Mouse (Mus musculus) MEL (cell line): ENCODE measurements around the gene Coasy. TPM values are rescaled to one million over a fixed set of nuclear protein-coding genes. Genes with fewer than 3 reads are reported as not detected.
A peak's percentile ranks its signal among the peaks of the same experiment; 100 is the strongest.

Source experiments
- DNase-seq: peaks from one replicate; pipeline ENCODE4 v3.0.0; 2011; ENCODE audit warnings: low read depth, low spot score
- H3K27ac ChIP-seq: 2 replicates; pipeline ENCODE4 v1.5.1; 2012; ENCODE audit warnings: low read depth, mild to moderate bottlenecking, control low read depth, low read length, moderate library complexity; ENCODE audit not compliant: control insufficient read depth
- H3K27me3 ChIP-seq, 2 experiments: fragments of 150-350 bp in 1 of 2; sonication (generic) in 1 of 2; 2 replicates each; pipeline ENCODE4 v1.6.1; 2012; ENCODE audit warnings: low read length in 2 of 2, mild to moderate bottlenecking in 2 of 2, improper control_type of control experiment in 1 of 2, moderate library complexity in 1 of 2; ENCODE audit not compliant: insufficient read depth in 2 of 2, control insufficient read depth in 1 of 2
- H3K36me3 ChIP-seq, 2 experiments: 2 replicates each; pipeline ENCODE4 v1.6.1; 2012 to 2014; ENCODE audit warnings: low read length in 2 of 2, improper control_type of control experiment in 1 of 2, inconsistent platforms in 1 of 2, mild to moderate bottlenecking in 1 of 2; ENCODE audit not compliant: insufficient read depth in 2 of 2, control insufficient read depth in 1 of 2
- H3K4me1 ChIP-seq, 2 experiments: fragments of 150-350 bp in 1 of 2; sonication (generic) in 1 of 2; 2 replicates each; pipeline ENCODE4 v1.6.1; 2012; ENCODE audit warnings: low read length in 2 of 2, improper control_type of control experiment in 1 of 2, mild to moderate bottlenecking in 1 of 2; ENCODE audit not compliant: insufficient read depth in 2 of 2, control insufficient read depth in 1 of 2
- H3K4me3 ChIP-seq, 2 experiments: fragments of 150-350 bp in 1 of 2; sonication (generic) in 1 of 2; 2 replicates each; pipeline ENCODE4 v1.5.1; 2012; ENCODE audit warnings: low read depth in 2 of 2, low read length in 2 of 2, mild to moderate bottlenecking in 2 of 2, moderate library complexity in 2 of 2, control low read depth in 1 of 2, improper control_type of control experiment in 1 of 2; ENCODE audit not compliant: control insufficient read depth in 1 of 2, insufficient read depth in 1 of 2
- H3K79me2 ChIP-seq: 2 replicates; pipeline ENCODE4 v1.6.1; 2012; ENCODE audit warnings: mild to moderate bottlenecking, low read length, moderate library complexity; ENCODE audit not compliant: control insufficient read depth, poor library complexity, insufficient read depth
- H3K9ac ChIP-seq: 2 replicates; pipeline ENCODE4 v1.6.1; 2012; ENCODE audit warnings: low read depth, mild to moderate bottlenecking, control low read depth, low read length, moderate library complexity; ENCODE audit not compliant: control insufficient read depth, poor library complexity, severe bottlenecking
- H3K9me3 ChIP-seq: fragments of 150-350 bp; sonication (generic); replicated peaks from 2 replicates; pipeline ENCODE4 v1.6.1; 2012; ENCODE audit warnings: mild to moderate bottlenecking, low read length, improper control_type of control experiment, moderate library complexity; ENCODE audit not compliant: insufficient read depth
- BHLHE40 ChIP-seq: IDR thresholded peaks from 2 replicates; pipeline ENCODE4 v1.6.1; 2012; ENCODE audit warnings: low read depth, mild to moderate bottlenecking, inconsistent platforms, low read length, improper control_type of control experiment, borderline replicate concordance
- CHD1 ChIP-seq: IDR thresholded peaks from 2 replicates; pipeline ENCODE4 v1.6.1; 2012; ENCODE audit warnings: low read depth, mild to moderate bottlenecking, inconsistent platforms, low read length, improper control_type of control experiment
- CTCF ChIP-seq, 3 experiments: IDR thresholded peaks in 2 of 3; conservative IDR thresholded peaks in 1 of 3; 2 replicates each; pipeline ENCODE4 v1.5.1; 2011 to 2012; ENCODE audit warnings: low read length in 3 of 3, low read depth in 2 of 3, mild to moderate bottlenecking in 2 of 3, improper control_type of control experiment in 1 of 3, inconsistent platforms in 1 of 3, mixed read lengths in 1 of 3, moderate library complexity in 1 of 3; ENCODE audit not compliant: control insufficient read depth in 1 of 3, insufficient read depth in 1 of 3, poor library complexity in 1 of 3, severe bottlenecking in 1 of 3
- ELF1 ChIP-seq: IDR thresholded peaks from 2 replicates; pipeline ENCODE4 v1.6.1; 2014; ENCODE audit warnings: low read depth, mild to moderate bottlenecking, inconsistent platforms, low read length, improper control_type of control experiment, moderate library complexity
- EP300 ChIP-seq, 2 experiments: IDR thresholded peaks; 2 replicates each; pipeline ENCODE4 v1.6.1; 2011; ENCODE audit warnings: improper control_type of control experiment in 2 of 2, low read length in 2 of 2, low read depth in 1 of 2, mild to moderate bottlenecking in 1 of 2
- ETS1 ChIP-seq: IDR thresholded peaks from 2 replicates; pipeline ENCODE4 v1.6.1; 2012; ENCODE audit warnings: low read depth, mild to moderate bottlenecking, inconsistent platforms, low read length, improper control_type of control experiment, moderate library complexity
- GABPA ChIP-seq: IDR thresholded peaks from 2 replicates; pipeline ENCODE4 v1.6.1; 2012; ENCODE audit warnings: low read depth, mild to moderate bottlenecking, inconsistent platforms, low read length, improper control_type of control experiment, moderate library complexity
- GATA1 ChIP-seq: IDR thresholded peaks from 2 replicates; pipeline ENCODE4 v1.6.1; 2011; ENCODE audit warnings: low read depth, low read length, improper control_type of control experiment
- HCFC1 ChIP-seq: IDR thresholded peaks from 2 replicates; pipeline ENCODE4 v1.6.1; 2012; ENCODE audit warnings: low read depth, mild to moderate bottlenecking, inconsistent platforms, low read length, improper control_type of control experiment, moderate library complexity
- JUND ChIP-seq: IDR thresholded peaks from 2 replicates; pipeline ENCODE4 v1.6.1; 2011; ENCODE audit warnings: low read depth, mild to moderate bottlenecking, improper control_type of control experiment, low read length
- MAX ChIP-seq: IDR thresholded peaks from 2 replicates; pipeline ENCODE4 v1.6.1; 2011; ENCODE audit warnings: low read length, improper control_type of control experiment
- MAZ ChIP-seq: IDR thresholded peaks from 2 replicates; pipeline ENCODE4 v1.6.1; 2012; ENCODE audit warnings: low read depth, mild to moderate bottlenecking, inconsistent platforms, low read length, improper control_type of control experiment
- MEF2A ChIP-seq: IDR thresholded peaks from 2 replicates; pipeline ENCODE4 v1.6.1; 2014; ENCODE audit warnings: low read depth, mild to moderate bottlenecking, inconsistent platforms, low read length, improper control_type of control experiment; ENCODE audit not compliant: poor library complexity, insufficient replicate concordance, severe bottlenecking; ENCODE audit errors: extremely low read depth
- MXI1 ChIP-seq: IDR thresholded peaks from 2 replicates; pipeline ENCODE4 v1.6.1; 2011; ENCODE audit warnings: mild to moderate bottlenecking, low read depth, low read length, improper control_type of control experiment
- MYB ChIP-seq: IDR thresholded peaks from 2 replicates; pipeline ENCODE4 v1.6.1; 2011; ENCODE audit warnings: mild to moderate bottlenecking, low read depth, low read length, improper control_type of control experiment
- MYC ChIP-seq: IDR thresholded peaks from 2 replicates; pipeline ENCODE4 v1.6.1; 2011; ENCODE audit warnings: low read depth, mild to moderate bottlenecking, low read length, improper control_type of control experiment, moderate library complexity
- NELFE ChIP-seq: IDR thresholded peaks from 2 replicates; pipeline ENCODE4 v1.6.1; 2011; ENCODE audit warnings: low read depth, low read length, improper control_type of control experiment
- NRF1 ChIP-seq: IDR thresholded peaks from 2 replicates; pipeline ENCODE4 v1.6.1; 2014; ENCODE audit warnings: low read depth, mild to moderate bottlenecking, inconsistent platforms, low read length, improper control_type of control experiment, moderate library complexity; ENCODE audit not compliant: poor library complexity, insufficient read depth, severe bottlenecking
- POLR2A ChIP-seq, 2 experiments: IDR thresholded peaks; 2 replicates each; pipeline ENCODE4 v1.6.1; 2011 to 2012; ENCODE audit warnings: low read length in 2 of 2, mild to moderate bottlenecking in 2 of 2, control low read depth in 1 of 2, improper control_type of control experiment in 1 of 2, low read depth in 1 of 2, moderate library complexity in 1 of 2; ENCODE audit not compliant: control insufficient read depth in 1 of 2, insufficient read depth in 1 of 2, poor library complexity in 1 of 2
- RAD21 ChIP-seq: IDR thresholded peaks from 2 replicates; pipeline ENCODE4 v1.6.1; 2011; ENCODE audit warnings: mild to moderate bottlenecking, low read depth, low read length, improper control_type of control experiment
- SIN3A ChIP-seq: IDR thresholded peaks from 2 replicates; pipeline ENCODE4 v1.6.1; 2012; ENCODE audit warnings: low read length, improper control_type of control experiment, inconsistent platforms
- SMC3 ChIP-seq: IDR thresholded peaks from 2 replicates; pipeline ENCODE4 v1.6.1; 2011; ENCODE audit warnings: low read depth, low read length, improper control_type of control experiment
- TAL1 ChIP-seq: IDR thresholded peaks from 2 replicates; pipeline ENCODE4 v1.6.1; 2012; ENCODE audit warnings: mild to moderate bottlenecking, inconsistent platforms, low read length, moderate library complexity, mixed read lengths
- TCF12 ChIP-seq: IDR thresholded peaks from 2 replicates; pipeline ENCODE4 v1.6.1; 2014; ENCODE audit warnings: low read depth, mild to moderate bottlenecking, inconsistent platforms, low read length, improper control_type of control experiment, moderate library complexity
- USF1 ChIP-seq: IDR thresholded peaks from 2 replicates; pipeline ENCODE4 v1.6.1; 2014; ENCODE audit warnings: low read depth, mild to moderate bottlenecking, inconsistent platforms, low read length, improper control_type of control experiment, moderate library complexity
- USF2 ChIP-seq, 2 experiments: IDR thresholded peaks; 2 replicates each; pipeline ENCODE4 v1.6.1; 2011 to 2012; ENCODE audit warnings: improper control_type of control experiment in 2 of 2, low read length in 2 of 2, borderline replicate concordance in 1 of 2, inconsistent platforms in 1 of 2, low read depth in 1 of 2, mild to moderate bottlenecking in 1 of 2; ENCODE audit not compliant: insufficient read depth in 1 of 2
- ZC3H11A ChIP-seq: IDR thresholded peaks from 2 replicates; pipeline ENCODE4 v1.6.1; 2012; ENCODE audit warnings: low read depth, mild to moderate bottlenecking, inconsistent platforms, low read length, improper control_type of control experiment
- ZMIZ1 ChIP-seq: IDR thresholded peaks from 2 replicates; pipeline ENCODE4 v1.6.1; 2012; ENCODE audit warnings: low read depth, mild to moderate bottlenecking, inconsistent platforms, low read length, improper control_type of control experiment, moderate library complexity
- ZNF384 ChIP-seq: IDR thresholded peaks from 2 replicates; pipeline ENCODE4 v1.6.1; 2012; ENCODE audit warnings: low read depth, mild to moderate bottlenecking, inconsistent platforms, low read length, improper control_type of control experiment
- polyA plus RNA-seq, 2 experiments: library from polyadenylated mRNA; stranded (reverse) in 1 of 2; unstranded in 1 of 2; fragments of >175 nt in 1 of 2; fragments of >200 nt in 1 of 2; gene quantifications; 2 replicates each; pipeline versions ENCODE4 v1.2.1 to v1.2.4; 2012; ENCODE audit warnings: low replicate concordance in 2 of 2, low read depth in 1 of 2; ENCODE audit not compliant: insufficient read length in 2 of 2, insufficient read depth in 1 of 2, missing spikeins in 1 of 2
- total RNA-seq: library from RNA; depleted of rRNA; stranded (reverse); fragments of 300-350 nt; gene quantifications from 2 replicates; pipeline ENCODE4 v1.2.3, GENCODE M21; 2012

Coasy gene
- total and polyA plus RNA-seq, 3 experiments: 34.8 to 44.2 TPM; not detected in 1

DNA sequence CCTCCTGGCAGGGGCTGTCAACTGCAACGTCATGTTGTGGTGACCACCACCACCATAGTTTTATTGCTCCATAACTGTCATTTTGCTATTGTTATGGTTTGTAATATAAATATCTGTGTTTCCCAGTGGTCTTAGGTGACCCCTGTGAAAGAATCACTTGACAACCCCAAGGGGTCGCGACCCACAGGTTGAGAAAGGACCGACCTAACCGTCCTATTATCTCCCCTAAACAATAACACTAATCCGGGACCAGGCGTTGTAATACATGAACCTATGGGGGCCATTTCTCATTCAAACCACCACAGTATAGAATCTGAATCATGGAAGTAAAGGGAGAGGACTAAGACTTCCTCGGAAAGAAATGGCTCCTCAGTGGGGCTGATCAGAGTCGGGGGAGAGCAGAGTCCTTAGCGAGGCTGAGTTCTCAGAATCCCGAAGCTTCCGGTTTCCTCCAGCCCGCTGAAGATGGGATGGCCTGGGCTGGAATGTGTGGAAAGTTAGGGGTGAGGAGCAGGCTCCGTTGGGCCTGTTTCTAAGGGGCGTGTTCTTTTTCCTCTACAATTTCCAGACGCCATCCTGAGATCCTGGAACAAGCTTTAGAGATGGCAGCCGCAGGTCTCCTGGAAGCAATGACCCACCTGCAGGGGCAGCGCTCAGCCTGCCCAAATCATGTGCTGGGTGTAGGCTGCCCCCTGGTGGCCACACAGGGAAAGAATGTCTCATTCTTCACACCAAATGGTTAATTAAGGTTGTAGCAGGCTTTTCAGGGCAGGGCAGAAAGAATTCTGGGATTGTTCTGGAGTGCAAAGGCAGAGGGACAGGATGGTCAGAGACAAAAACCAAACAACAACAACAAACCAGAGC, 15.6 kb upstream of the Coasy start:
- TF ChIP-seq GATA1 (no peak), SIN3A (peak; percentile 78; the same call in 1 of the 2 replicates), NELFE (peak; percentile 27; the same call in 1 of the 2 replicates), ZMIZ1 (no peak), POLR2A (IDR thresholded peaks at IDR 0.05; ENCODE audit: control insufficient read depth in 1 of 2, insufficient read depth in 1 of 2, low read depth in 1 of 2, low read length in 2 of 2, poor library complexity in 1 of 2) (peak; percentile 24 to 37; a peak in 1 of 4 replicates), USF2 (IDR thresholded peaks at IDR 0.05; ENCODE audit: borderline replicate concordance in 1 of 2, insufficient read depth in 1 of 2, low read depth in 1 of 2, low read length in 2 of 2) (no peak), MXI1 (peak; percentile 67), CTCF (IDR thresholded peaks at IDR 0.05 in 2 of 3, conservative IDR thresholded peaks at IDR 0.05 in 1 of 3; ENCODE audit: control insufficient read depth in 1 of 3, insufficient read depth in 1 of 3, low read depth in 2 of 3, low read length in 3 of 3, poor library complexity in 1 of 3, severe bottlenecking in 1 of 3) (peak in 2 of 3 experiments; percentile 92 to 99; a peak in 5 of 6 replicates), ETS1 (0 out of 2 replicates have a peak, but pooled peaks have one; percentile 29), GABPA (no peak), BHLHE40 (0 out of 2 replicates have a peak, but pooled peaks have one; percentile 54), MAX (peak; percentile 84), ELF1 (peak; percentile 40; the same call in 1 of the 2 replicates), MYB (no peak), RAD21 (peak; percentile 99), USF1 (peak; percentile 62), HCFC1 (peak; percentile 59; the same call in 1 of the 2 replicates), ZC3H11A (peak; percentile 94), MEF2A (no peak), MYC (peak; percentile 83), TAL1 (no peak), CHD1 (no peak), ZNF384 (peak; percentile 51; the same call in 1 of the 2 replicates), SMC3 (peak; percentile 98), NRF1 (0 out of 2 replicates have a peak, but pooled peaks have one; percentile 21), EP300 (IDR thresholded peaks at IDR 0.05; ENCODE audit: low read depth in 1 of 2, low read length in 2 of 2) (0 out of 4 replicates have a peak, but pooled peaks of 1 of the 2 experiments have one; percentile 5), JUND (0 out of 2 replicates have a peak, but pooled peaks have one; percentile 40), TCF12 (peak; percentile 45; the same call in 1 of the 2 replicates), MAZ (0 out of 2 replicates have a peak, but pooled peaks have one; percentile 38)
- DNase-seq: peak; percentile 87
- peaks cover 16 to 32% of the 10 kb centered on the region in 2 experiments for H3K4me1 ChIP-seq
- no peaks in the 10 kb centered on the region for H3K27me3 ChIP-seq
- no peaks in the 10 kb centered on the region for H3K9me3 ChIP-seq
- H3K36me3 ChIP-seq: peaks cover 0 to 23% of the 10 kb centered on the region in 2 experiments; a peak in 2 of 4 replicates
- H3K4me3 ChIP-seq: peak overlapping the region; percentile 50 to 56
- H3K27ac ChIP-seq: no peak overlapping the region
- H3K9ac ChIP-seq: peak overlapping the region; percentile 34
- H3K79me2 ChIP-seq: no peaks in the 10 kb centered on the region; the same call in 1 of the 2 replicates
